Mouse (Mus musculus) ES-Bruce4 (cell line): ENCODE data around the gene Gjb6. TPM values are rescaled to one million over a fixed set of nuclear protein-coding genes. Genes with fewer than 3 reads are reported as not detected.

Source experiments
- H3K27ac ChIP-seq: 2 replicates; pipeline ENCODE4 v1.5.1; 2012; ENCODE audit warnings: low read length, inconsistent platforms; ENCODE audit not compliant: insufficient read depth
- H3K27me3 ChIP-seq: 2 replicates; pipeline ENCODE4 v1.6.1; 2012; ENCODE audit warnings: mild to moderate bottlenecking, low read length, inconsistent platforms; ENCODE audit not compliant: control insufficient read depth, poor library complexity, insufficient read depth, severe bottlenecking
- H3K36me3 ChIP-seq: 2 replicates; pipeline ENCODE4 v1.6.1; 2012; ENCODE audit warnings: inconsistent platforms, mild to moderate bottlenecking, low read length, moderate library complexity; ENCODE audit not compliant: control insufficient read depth, poor library complexity, insufficient read depth, severe bottlenecking
- H3K4me1 ChIP-seq: one replicate; pipeline ENCODE4 v1.8.1; 2011; ENCODE audit warnings: low read length; ENCODE audit not compliant: control insufficient read depth, insufficient read depth
- H3K4me3 ChIP-seq: 2 replicates; pipeline ENCODE4 v1.5.1; 2011; ENCODE audit warnings: low read depth, mild to moderate bottlenecking, low read length
- H3K9ac ChIP-seq: 2 replicates; pipeline ENCODE4 v1.6.1; 2012; ENCODE audit warnings: low read depth, mild to moderate bottlenecking, inconsistent platforms; ENCODE audit not compliant: poor library complexity, severe bottlenecking
- H3K9me3 ChIP-seq: replicated peaks from 2 replicates; pipeline ENCODE4 v1.6.1; 2012; ENCODE audit warnings: mild to moderate bottlenecking, low read length, inconsistent platforms; ENCODE audit not compliant: control insufficient read depth, poor library complexity, insufficient read depth, severe bottlenecking
- CTCF ChIP-seq: IDR thresholded peaks from one replicate; pipeline ENCODE4 v1.8.1; 2011; ENCODE audit warnings: low read depth, low read length
- EP300 ChIP-seq: IDR thresholded peaks from 2 replicates; pipeline ENCODE4 v1.6.1; 2011; ENCODE audit warnings: low read depth, low read length; ENCODE audit not compliant: insufficient read depth
- POLR2A ChIP-seq: IDR thresholded peaks from one replicate; pipeline ENCODE4 v1.8.1; 2011; ENCODE audit warnings: low read length; ENCODE audit not compliant: insufficient read depth
- polyA plus RNA-seq: library from polyadenylated mRNA; stranded (reverse); fragments of >200 nt; gene quantifications from 2 replicates; pipeline ENCODE4 v1.2.4, GENCODE M21; 2011; ENCODE audit warnings: low read depth; ENCODE audit not compliant: missing spikeins, insufficient read depth, insufficient read length

The Gjb6 gene
- polyA plus RNA-seq, 1 experiment: not detected

DNA sequence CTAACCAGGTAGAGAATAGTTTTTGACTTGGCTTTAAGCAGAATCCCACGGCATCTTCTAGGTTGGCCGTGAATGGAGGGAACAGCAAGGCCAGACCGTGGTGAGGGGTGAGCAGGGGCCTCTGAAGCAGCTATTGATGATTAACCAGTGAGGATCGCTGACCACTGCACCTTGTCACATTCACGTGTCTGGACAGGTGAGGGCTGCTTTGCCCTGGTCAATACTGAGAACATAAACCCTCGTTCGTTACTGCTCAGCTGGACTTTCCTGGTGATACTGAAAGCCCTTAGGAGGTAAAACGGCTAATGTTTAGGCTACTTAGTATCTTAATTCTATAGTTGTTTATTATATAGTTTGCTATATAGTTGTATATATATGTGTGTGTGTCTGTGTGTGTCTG is 26.3 kb downstream of the Gjb6 start:
- TF ChIP-seq POLR2A: no peak
- no peak for TF ChIP-seq EP300
- no peak for TF ChIP-seq CTCF
- H3K36me3 ChIP-seq: no peaks in the 10 kb centered on the region
- no peaks in the 10 kb centered on the region for H3K4me1 ChIP-seq
- H3K9ac ChIP-seq: no peak overlapping the region
- H3K4me3 ChIP-seq: no peak overlapping the region
- peaks cover 9% of the 10 kb centered on the region; the same call in 1 of the 2 replicates for H3K27me3 ChIP-seq
- H3K27ac ChIP-seq: no peak overlapping the region
- H3K9me3 ChIP-seq: no peaks in the 10 kb centered on the region

DNA sequence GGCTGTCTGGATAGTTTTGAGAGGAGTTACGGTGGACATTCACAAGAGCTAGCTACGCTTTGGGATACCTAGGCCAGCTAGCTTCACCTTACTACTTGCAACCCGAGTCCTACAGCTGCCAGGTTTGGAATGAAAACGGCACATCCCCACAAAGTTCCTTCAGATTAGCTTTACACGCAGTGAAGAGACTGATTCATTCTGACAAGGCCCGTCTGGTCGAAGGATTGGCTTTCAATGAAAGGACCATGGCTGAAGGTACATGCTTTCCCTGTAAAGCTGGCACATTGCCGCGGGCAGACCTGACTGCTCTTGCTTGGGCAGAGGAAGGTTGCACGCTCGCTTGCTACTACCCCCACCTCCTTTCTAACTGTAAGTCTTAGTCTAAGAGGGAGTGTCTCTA is 27.7 kb downstream of the Gjb6 start:
- peaks cover 9% of the 10 kb centered on the region; the same call in 1 of the 2 replicates for H3K27me3 ChIP-seq
- no peak overlapping the region for H3K4me3 ChIP-seq

DNA sequence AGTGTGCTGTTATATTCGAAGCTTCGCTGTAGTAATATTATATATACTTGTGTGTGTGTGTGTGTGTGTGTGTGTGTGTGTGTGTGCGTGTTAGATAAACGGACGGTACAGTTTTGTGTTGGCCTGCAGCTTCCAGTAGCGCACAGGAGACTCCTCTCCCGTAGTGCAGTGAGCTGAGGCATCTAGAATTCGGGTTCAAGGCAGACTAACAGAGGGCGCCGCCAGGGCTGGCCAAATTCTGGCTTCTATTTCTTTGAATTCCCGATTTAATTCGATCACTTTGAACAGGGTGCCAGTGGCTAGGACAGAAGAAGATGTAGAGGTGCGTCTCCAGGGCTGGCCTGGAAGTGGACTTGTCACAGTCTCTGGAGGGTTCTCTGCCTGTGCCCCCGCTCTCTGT is 28.3 kb downstream of the Gjb6 start:
- Histone ChIP-seq H3K9ac (no peak overlapping the region), H3K27ac (no peak overlapping the region), H3K36me3 (no peaks in the 10 kb centered on the region), H3K4me1 (no peaks in the 10 kb centered on the region), H3K9me3 (no peaks in the 10 kb centered on the region), H3K4me3 (no peak overlapping the region; the same call in 1 of the 2 replicates), H3K27me3 (peaks cover 9% of the 10 kb centered on the region; the same call in 1 of the 2 replicates)
- TF ChIP-seq EP300 (no peak), POLR2A (no peak), CTCF (no peak)

More for the DNA sequence above, 27.7 kb downstream of the Gjb6 start:
- Histone ChIP-seq H3K4me1 (no peaks in the 10 kb centered on the region), H3K9me3 (no peaks in the 10 kb centered on the region), H3K36me3 (no peaks in the 10 kb centered on the region), H3K9ac (no peak overlapping the region), H3K27ac (no peak overlapping the region)
- no peak for TF ChIP-seq EP300
- TF ChIP-seq CTCF: no peak
- no peak for TF ChIP-seq POLR2A

- Histone ChIP-seq H3K9me3 (no peaks in the 10 kb centered on the region), H3K4me3 (peak within 1 kb of the TSS; percentile 61), H3K36me3 (no peaks in the 10 kb centered on the region), H3K4me1 (no peaks in the 10 kb centered on the region), H3K27me3 (peaks cover 9% of the 10 kb centered on the region; the same call in 1 of the 2 replicates), H3K9ac (peak within 1 kb of the TSS; percentile 39), H3K27ac (no peak within 1 kb of the TSS)
- TF ChIP-seq CTCF (peak; percentile 20), POLR2A (no peak)
Observed at GRCm38 (mm10) chr14:57104106-57105023, 29.0 kb downstream of the Gjb6 start, which contains the start of gene Gjb2. TSS of gene Gjb2 (minus strand) at chr14:57104702.

- Histone ChIP-seq H3K4me3 (peak overlapping the region; percentile 61), H3K27ac (no peak overlapping the region), H3K27me3 (peaks cover 9% of the 10 kb centered on the region; the same call in 1 of the 2 replicates), H3K36me3 (no peaks in the 10 kb centered on the region), H3K4me1 (no peaks in the 10 kb centered on the region), H3K9me3 (no peaks in the 10 kb centered on the region), H3K9ac (peak overlapping the region; percentile 39)
- TF ChIP-seq POLR2A: no peak
- no peak for TF ChIP-seq CTCF
- TF ChIP-seq EP300: no peak
Observed at GRCm38 (mm10) chr14:57103711-57104105, 29.7 kb downstream of the Gjb6 start.

DNA sequence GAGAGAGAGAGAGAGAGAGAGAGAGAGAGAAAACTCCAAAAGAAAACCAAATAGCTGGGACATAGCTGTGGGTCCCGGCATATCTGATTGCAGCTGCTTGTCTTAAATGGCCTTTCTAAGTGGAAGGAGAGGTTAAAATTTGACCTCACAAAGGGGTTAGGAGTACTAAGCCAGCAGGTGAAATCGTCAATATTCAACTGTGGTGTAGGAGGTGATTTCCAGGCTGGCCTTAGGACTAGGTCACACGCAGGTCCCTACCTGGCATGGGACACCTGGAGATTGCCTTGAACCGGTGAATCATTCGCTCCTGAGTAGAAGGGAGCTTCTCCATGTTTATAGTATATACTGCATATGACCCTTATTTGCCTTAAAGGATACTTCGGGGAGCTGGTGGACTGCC is 30.3 kb downstream of the Gjb6 start:
- no peak overlapping the region for H3K27ac ChIP-seq
- H3K27me3 ChIP-seq: peaks cover 9% of the 10 kb centered on the region; the same call in 1 of the 2 replicates
- H3K9ac ChIP-seq: no peak overlapping the region
- no peaks in the 10 kb centered on the region for H3K4me1 ChIP-seq
- H3K36me3 ChIP-seq: no peaks in the 10 kb centered on the region
- H3K4me3 ChIP-seq: no peak overlapping the region
- no peaks in the 10 kb centered on the region for H3K9me3 ChIP-seq
- no peak for TF ChIP-seq EP300
- TF ChIP-seq POLR2A: no peak
- TF ChIP-seq CTCF: no peak
